Mouse (Mus musculus): ENCODE measurements around the gene Txnrd2.

DNA sequence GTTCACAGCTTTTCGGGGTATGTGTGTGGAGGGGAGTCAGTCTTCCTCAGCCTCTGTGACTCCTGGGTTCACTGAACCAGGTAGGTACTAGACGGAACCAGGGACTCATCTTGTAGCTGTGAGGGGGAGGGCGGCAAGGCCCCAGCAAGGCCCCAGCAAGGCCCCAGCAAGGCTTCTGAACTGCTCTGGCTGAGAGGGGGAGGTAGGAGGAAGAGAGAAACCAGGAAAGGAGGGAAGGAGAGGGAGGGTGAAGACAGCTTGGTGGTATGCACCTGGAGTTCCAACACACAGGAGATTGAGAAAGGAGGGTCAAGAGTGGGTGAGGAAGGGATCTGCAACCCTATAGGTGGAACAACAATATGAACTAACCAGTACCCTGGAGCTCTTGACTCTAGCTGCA is 9.3 kb upstream of the Txnrd2 start:
- TF ChIP-seq CTCF (IDR thresholded peaks at IDR 0.05; ENCODE audit: low read depth, low read length) = no peak
- no peak for TF ChIP-seq POLR2A (IDR thresholded peaks at IDR 0.05; ENCODE audit: borderline replicate concordance, low read depth, low read length)
